Mouse (Mus musculus) MEL (cell line): Measurements from ENCODE around the gene Bag3. TPM values are rescaled to one million over a fixed set of nuclear protein-coding genes. Genes with fewer than 3 reads are reported as not detected.
A peak's percentile ranks its signal among the peaks of the same experiment; 100 is the strongest.

Source experiments
- DNase-seq: peaks from one replicate; pipeline ENCODE4 v3.0.0; 2011; ENCODE audit warnings: low read depth, low spot score
- H3K27ac ChIP-seq: 2 replicates; pipeline ENCODE4 v1.5.1; 2012; ENCODE audit warnings: low read depth, mild to moderate bottlenecking, control low read depth, low read length, moderate library complexity; ENCODE audit not compliant: control insufficient read depth
- H3K27me3 ChIP-seq, 2 experiments: fragments of 150-350 bp in 1 of 2; sonication (generic) in 1 of 2; 2 replicates each; pipeline ENCODE4 v1.6.1; 2012; ENCODE audit warnings: low read length in 2 of 2, mild to moderate bottlenecking in 2 of 2, improper control_type of control experiment in 1 of 2, moderate library complexity in 1 of 2; ENCODE audit not compliant: insufficient read depth in 2 of 2, control insufficient read depth in 1 of 2
- H3K36me3 ChIP-seq, 2 experiments: 2 replicates each; pipeline ENCODE4 v1.6.1; 2012 to 2014; ENCODE audit warnings: low read length in 2 of 2, improper control_type of control experiment in 1 of 2, inconsistent platforms in 1 of 2, mild to moderate bottlenecking in 1 of 2; ENCODE audit not compliant: insufficient read depth in 2 of 2, control insufficient read depth in 1 of 2
- H3K4me1 ChIP-seq, 2 experiments: fragments of 150-350 bp in 1 of 2; sonication (generic) in 1 of 2; 2 replicates each; pipeline ENCODE4 v1.6.1; 2012; ENCODE audit warnings: low read length in 2 of 2, improper control_type of control experiment in 1 of 2, mild to moderate bottlenecking in 1 of 2; ENCODE audit not compliant: insufficient read depth in 2 of 2, control insufficient read depth in 1 of 2
- H3K4me3 ChIP-seq, 2 experiments: fragments of 150-350 bp in 1 of 2; sonication (generic) in 1 of 2; 2 replicates each; pipeline ENCODE4 v1.5.1; 2012; ENCODE audit warnings: low read depth in 2 of 2, low read length in 2 of 2, mild to moderate bottlenecking in 2 of 2, moderate library complexity in 2 of 2, control low read depth in 1 of 2, improper control_type of control experiment in 1 of 2; ENCODE audit not compliant: control insufficient read depth in 1 of 2, insufficient read depth in 1 of 2
- H3K79me2 ChIP-seq: 2 replicates; pipeline ENCODE4 v1.6.1; 2012; ENCODE audit warnings: mild to moderate bottlenecking, low read length, moderate library complexity; ENCODE audit not compliant: control insufficient read depth, poor library complexity, insufficient read depth
- H3K9ac ChIP-seq: 2 replicates; pipeline ENCODE4 v1.6.1; 2012; ENCODE audit warnings: low read depth, mild to moderate bottlenecking, control low read depth, low read length, moderate library complexity; ENCODE audit not compliant: control insufficient read depth, poor library complexity, severe bottlenecking
- H3K9me3 ChIP-seq: fragments of 150-350 bp; sonication (generic); replicated peaks from 2 replicates; pipeline ENCODE4 v1.6.1; 2012; ENCODE audit warnings: mild to moderate bottlenecking, low read length, improper control_type of control experiment, moderate library complexity; ENCODE audit not compliant: insufficient read depth
- CHD1 ChIP-seq: IDR thresholded peaks from 2 replicates; pipeline ENCODE4 v1.6.1; 2012; ENCODE audit warnings: low read depth, mild to moderate bottlenecking, inconsistent platforms, low read length, improper control_type of control experiment
- CHD2 ChIP-seq: IDR thresholded peaks from 2 replicates; pipeline ENCODE4 v1.6.1; 2011; ENCODE audit warnings: low read length, improper control_type of control experiment
- CTCF ChIP-seq, 3 experiments: IDR thresholded peaks in 2 of 3; conservative IDR thresholded peaks in 1 of 3; 2 replicates each; pipeline ENCODE4 v1.5.1; 2011 to 2012; ENCODE audit warnings: low read length in 3 of 3, low read depth in 2 of 3, mild to moderate bottlenecking in 2 of 3, improper control_type of control experiment in 1 of 3, inconsistent platforms in 1 of 3, mixed read lengths in 1 of 3, moderate library complexity in 1 of 3; ENCODE audit not compliant: control insufficient read depth in 1 of 3, insufficient read depth in 1 of 3, poor library complexity in 1 of 3, severe bottlenecking in 1 of 3
- GATA1 ChIP-seq: IDR thresholded peaks from 2 replicates; pipeline ENCODE4 v1.6.1; 2011; ENCODE audit warnings: low read depth, low read length, improper control_type of control experiment
- KAT2A ChIP-seq: conservative IDR thresholded peaks from 2 replicates; pipeline ENCODE4 v1.6.1; 2012; ENCODE audit warnings: low read depth, low read length, improper control_type of control experiment, inconsistent platforms
- MAFK ChIP-seq: IDR thresholded peaks from 2 replicates; pipeline ENCODE4 v1.6.1; 2011; ENCODE audit warnings: low read depth, mild to moderate bottlenecking, low read length, improper control_type of control experiment, borderline replicate concordance
- MAX ChIP-seq: IDR thresholded peaks from 2 replicates; pipeline ENCODE4 v1.6.1; 2011; ENCODE audit warnings: low read length, improper control_type of control experiment
- MAZ ChIP-seq: IDR thresholded peaks from 2 replicates; pipeline ENCODE4 v1.6.1; 2012; ENCODE audit warnings: low read depth, mild to moderate bottlenecking, inconsistent platforms, low read length, improper control_type of control experiment
- MEF2A ChIP-seq: IDR thresholded peaks from 2 replicates; pipeline ENCODE4 v1.6.1; 2014; ENCODE audit warnings: low read depth, mild to moderate bottlenecking, inconsistent platforms, low read length, improper control_type of control experiment; ENCODE audit not compliant: poor library complexity, insufficient replicate concordance, severe bottlenecking; ENCODE audit errors: extremely low read depth
- MXI1 ChIP-seq: IDR thresholded peaks from 2 replicates; pipeline ENCODE4 v1.6.1; 2011; ENCODE audit warnings: mild to moderate bottlenecking, low read depth, low read length, improper control_type of control experiment
- MYB ChIP-seq: IDR thresholded peaks from 2 replicates; pipeline ENCODE4 v1.6.1; 2011; ENCODE audit warnings: mild to moderate bottlenecking, low read depth, low read length, improper control_type of control experiment
- MYC ChIP-seq: IDR thresholded peaks from 2 replicates; pipeline ENCODE4 v1.6.1; 2011; ENCODE audit warnings: low read depth, mild to moderate bottlenecking, low read length, improper control_type of control experiment, moderate library complexity
- NRF1 ChIP-seq: IDR thresholded peaks from 2 replicates; pipeline ENCODE4 v1.6.1; 2014; ENCODE audit warnings: low read depth, mild to moderate bottlenecking, inconsistent platforms, low read length, improper control_type of control experiment, moderate library complexity; ENCODE audit not compliant: poor library complexity, insufficient read depth, severe bottlenecking
- POLR2AphosphoS2 ChIP-seq: IDR thresholded peaks from 2 replicates; pipeline ENCODE4 v1.6.1; 2011; ENCODE audit warnings: low read length, improper control_type of control experiment
- RCOR1 ChIP-seq: IDR thresholded peaks from 2 replicates; pipeline ENCODE4 v1.6.1; 2012; ENCODE audit warnings: low read depth, mild to moderate bottlenecking, inconsistent platforms, low read length, improper control_type of control experiment
- SIN3A ChIP-seq: IDR thresholded peaks from 2 replicates; pipeline ENCODE4 v1.6.1; 2012; ENCODE audit warnings: low read length, improper control_type of control experiment, inconsistent platforms
- SMC3 ChIP-seq: IDR thresholded peaks from 2 replicates; pipeline ENCODE4 v1.6.1; 2011; ENCODE audit warnings: low read depth, low read length, improper control_type of control experiment
- TAL1 ChIP-seq: IDR thresholded peaks from 2 replicates; pipeline ENCODE4 v1.6.1; 2012; ENCODE audit warnings: mild to moderate bottlenecking, inconsistent platforms, low read length, moderate library complexity, mixed read lengths
- TBP ChIP-seq: IDR thresholded peaks from 2 replicates; pipeline ENCODE4 v1.8.0; 2011; ENCODE audit warnings: low read depth, low read length, improper control_type of control experiment
- TCF12 ChIP-seq: IDR thresholded peaks from 2 replicates; pipeline ENCODE4 v1.6.1; 2014; ENCODE audit warnings: low read depth, mild to moderate bottlenecking, inconsistent platforms, low read length, improper control_type of control experiment, moderate library complexity
- USF1 ChIP-seq: IDR thresholded peaks from 2 replicates; pipeline ENCODE4 v1.6.1; 2014; ENCODE audit warnings: low read depth, mild to moderate bottlenecking, inconsistent platforms, low read length, improper control_type of control experiment, moderate library complexity
- USF2 ChIP-seq, 2 experiments: IDR thresholded peaks; 2 replicates each; pipeline ENCODE4 v1.6.1; 2011 to 2012; ENCODE audit warnings: improper control_type of control experiment in 2 of 2, low read length in 2 of 2, borderline replicate concordance in 1 of 2, inconsistent platforms in 1 of 2, low read depth in 1 of 2, mild to moderate bottlenecking in 1 of 2; ENCODE audit not compliant: insufficient read depth in 1 of 2
- ZC3H11A ChIP-seq: IDR thresholded peaks from 2 replicates; pipeline ENCODE4 v1.6.1; 2012; ENCODE audit warnings: low read depth, mild to moderate bottlenecking, inconsistent platforms, low read length, improper control_type of control experiment
- ZKSCAN1 ChIP-seq: IDR thresholded peaks from 2 replicates; pipeline ENCODE4 v1.6.1; 2012; ENCODE audit warnings: low read depth, mild to moderate bottlenecking, inconsistent platforms, low read length, improper control_type of control experiment, moderate library complexity
- polyA plus RNA-seq, 2 experiments: library from polyadenylated mRNA; stranded (reverse) in 1 of 2; unstranded in 1 of 2; fragments of >175 nt in 1 of 2; fragments of >200 nt in 1 of 2; gene quantifications; 2 replicates each; pipeline versions ENCODE4 v1.2.1 to v1.2.4; 2012; ENCODE audit warnings: low replicate concordance in 2 of 2, low read depth in 1 of 2; ENCODE audit not compliant: insufficient read length in 2 of 2, insufficient read depth in 1 of 2, missing spikeins in 1 of 2
- total RNA-seq: library from RNA; depleted of rRNA; stranded (reverse); fragments of 300-350 nt; gene quantifications from 2 replicates; pipeline ENCODE4 v1.2.3, GENCODE M21; 2012

Gene Bag3
- total and polyA plus RNA-seq, 3 experiments: 5.1 to 13.4 TPM; not detected in 1

DNA sequence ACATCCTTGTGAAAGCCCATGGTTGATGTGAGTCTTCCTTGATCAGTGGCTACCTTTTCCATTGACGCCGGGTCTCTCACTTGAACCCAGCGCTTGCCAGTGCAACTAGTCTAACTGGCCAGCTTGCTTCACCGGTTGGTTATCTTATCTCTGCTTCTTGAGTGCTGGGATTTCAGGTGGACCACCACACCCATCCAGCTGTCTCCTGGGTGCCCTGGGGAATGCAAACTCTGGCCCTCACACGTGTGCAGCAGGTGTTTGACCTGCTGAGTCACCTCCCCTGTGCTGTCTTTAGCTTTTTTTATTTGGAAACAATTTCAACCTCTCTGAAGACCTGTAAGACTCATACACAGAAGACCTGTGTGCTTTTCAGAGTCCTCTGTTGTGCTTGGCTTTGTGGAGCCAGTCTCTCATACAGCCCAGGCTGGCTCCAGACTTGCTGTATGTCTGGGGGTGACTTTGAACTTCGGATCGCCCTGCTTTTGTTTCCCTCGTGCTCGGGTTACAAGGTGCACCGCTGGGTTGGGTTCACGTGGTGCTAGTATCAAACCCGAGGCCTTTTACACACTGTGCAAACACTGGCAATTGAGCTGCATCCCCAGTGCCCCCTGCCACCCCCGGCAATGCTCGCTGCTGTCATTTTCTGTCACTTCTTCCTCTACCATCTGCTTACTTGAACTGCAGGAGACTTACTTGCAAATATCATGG lies 19.9 kb downstream of the Bag3 start:
- H3K79me2 ChIP-seq: no peaks in the 10 kb centered on the region
- H3K4me3 ChIP-seq: no peak overlapping the region
- TF ChIP-seq CHD2 (no peak), TCF12 (0 out of 2 replicates have a peak, but pooled peaks have one; percentile 22), ZKSCAN1 (no peak)
- no peaks in the 10 kb centered on the region for H3K9me3 ChIP-seq
- no peaks in the 10 kb centered on the region for H3K4me1 ChIP-seq
- H3K27me3 ChIP-seq: no peaks in the 10 kb centered on the region
- peaks cover 0 to 3% of the 10 kb centered on the region in 2 experiments; a peak in 2 of 4 replicates for H3K36me3 ChIP-seq
- H3K9ac ChIP-seq: no peak overlapping the region
- no peak overlapping the region for H3K27ac ChIP-seq
- no peak for DNase-seq

DNA sequence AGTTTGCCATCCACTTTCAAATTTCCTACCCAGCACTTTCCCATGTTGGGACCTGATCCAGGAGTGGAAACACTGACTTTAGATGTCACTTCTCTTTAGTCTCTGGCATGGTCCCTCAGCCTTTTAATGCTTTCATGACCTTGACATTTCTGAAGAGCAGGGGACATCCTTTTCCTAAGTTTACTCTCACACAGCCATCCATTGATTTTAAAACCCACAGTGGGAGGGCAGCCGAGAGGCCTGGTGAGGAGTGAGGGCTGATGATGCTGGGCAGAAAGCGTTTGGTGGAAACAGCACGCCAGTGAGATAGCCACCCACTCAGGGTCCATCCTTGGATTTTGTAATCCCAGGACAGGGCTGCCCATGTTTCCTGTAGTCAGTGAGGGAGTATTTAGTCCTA lies 20.5 kb downstream of the Bag3 start:
- Histone ChIP-seq H3K36me3 (peaks cover 0 to 3% of the 10 kb centered on the region in 2 experiments; a peak in 2 of 4 replicates), H3K27me3 (no peaks in the 10 kb centered on the region), H3K9me3 (no peaks in the 10 kb centered on the region), H3K4me3 (no peak overlapping the region), H3K9ac (no peak overlapping the region), H3K27ac (no peak overlapping the region), H3K4me1 (no peaks in the 10 kb centered on the region), H3K79me2 (no peaks in the 10 kb centered on the region)
- no peak for TF ChIP-seq MAX
- no peak for TF ChIP-seq TCF12
- TF ChIP-seq SIN3A: no peak
- TF ChIP-seq MEF2A: no peak
- TF ChIP-seq MAZ: no peak
- no peak for TF ChIP-seq RCOR1
- no peak for DNase-seq

DNA sequence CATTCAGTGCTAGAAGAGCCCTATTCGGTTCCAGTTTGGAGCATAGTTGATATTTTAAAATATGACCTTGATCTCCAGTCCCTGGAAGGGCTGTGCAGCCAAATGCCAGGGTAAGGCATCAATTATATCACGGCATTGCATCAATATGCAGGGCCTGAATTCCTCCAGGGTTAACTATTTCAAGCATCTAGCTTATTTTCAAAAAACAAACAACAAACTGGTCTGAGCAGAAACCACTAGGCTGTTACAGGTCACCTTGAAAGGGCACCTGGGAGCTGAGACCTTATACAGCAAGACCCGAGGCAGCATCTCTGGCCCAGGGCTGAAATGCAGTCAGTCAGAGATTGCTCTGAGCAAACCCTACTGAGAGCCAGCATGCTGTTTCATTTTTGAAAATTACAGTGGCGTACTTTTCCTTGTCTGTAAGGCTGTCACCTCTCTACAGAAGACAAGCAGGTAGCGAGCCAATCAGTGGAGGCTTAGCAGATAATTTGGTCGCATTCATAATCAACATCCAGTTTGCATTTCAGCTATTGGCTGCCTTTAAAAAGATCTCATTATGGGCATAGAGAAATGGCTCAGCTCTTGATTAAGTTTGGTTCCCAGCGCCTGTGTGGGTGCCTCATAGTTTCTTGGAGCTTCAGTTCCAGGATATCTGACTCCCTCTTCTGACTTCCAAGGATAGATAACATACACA lies 21.3 kb downstream of the Bag3 start:
- Histone ChIP-seq H3K27me3 (no peaks in the 10 kb centered on the region), H3K9me3 (no peaks in the 10 kb centered on the region), H3K4me1 (no peaks in the 10 kb centered on the region), H3K36me3 (peaks cover 0 to 3% of the 10 kb centered on the region in 2 experiments; a peak in 2 of 4 replicates), H3K79me2 (no peaks in the 10 kb centered on the region), H3K9ac (no peak overlapping the region), H3K4me3 (no peak overlapping the region), H3K27ac (no peak overlapping the region)
- no peak for TF ChIP-seq TAL1
- no peak for TF ChIP-seq ZC3H11A
- no peak for TF ChIP-seq MYC
- no peak for TF ChIP-seq MAZ
- TF ChIP-seq USF2 (IDR thresholded peaks at IDR 0.05; ENCODE audit: borderline replicate concordance in 1 of 2, insufficient read depth in 1 of 2, low read depth in 1 of 2, low read length in 2 of 2): no peak
- TF ChIP-seq RCOR1: no peak
- no peak for TF ChIP-seq CHD1
- no peak for TF ChIP-seq SIN3A
- TF ChIP-seq KAT2A: no peak
- TF ChIP-seq MAFK: no peak
- TF ChIP-seq NRF1: no peak
- no peak for TF ChIP-seq POLR2AphosphoS2
- TF ChIP-seq SMC3: no peak
- TF ChIP-seq MYB: no peak
- no peak for TF ChIP-seq ZKSCAN1
- no peak for TF ChIP-seq MXI1
- TF ChIP-seq GATA1: no peak
- no peak for TF ChIP-seq TBP
- no peak for TF ChIP-seq USF1
- no peak for TF ChIP-seq CTCF (IDR thresholded peaks at IDR 0.05 in 2 of 3, conservative IDR thresholded peaks at IDR 0.05 in 1 of 3; ENCODE audit: control insufficient read depth in 1 of 3, insufficient read depth in 1 of 3, low read depth in 2 of 3, low read length in 3 of 3, poor library complexity in 1 of 3, severe bottlenecking in 1 of 3)
- DNase-seq: no peak
